In the genomic region with DNA sequence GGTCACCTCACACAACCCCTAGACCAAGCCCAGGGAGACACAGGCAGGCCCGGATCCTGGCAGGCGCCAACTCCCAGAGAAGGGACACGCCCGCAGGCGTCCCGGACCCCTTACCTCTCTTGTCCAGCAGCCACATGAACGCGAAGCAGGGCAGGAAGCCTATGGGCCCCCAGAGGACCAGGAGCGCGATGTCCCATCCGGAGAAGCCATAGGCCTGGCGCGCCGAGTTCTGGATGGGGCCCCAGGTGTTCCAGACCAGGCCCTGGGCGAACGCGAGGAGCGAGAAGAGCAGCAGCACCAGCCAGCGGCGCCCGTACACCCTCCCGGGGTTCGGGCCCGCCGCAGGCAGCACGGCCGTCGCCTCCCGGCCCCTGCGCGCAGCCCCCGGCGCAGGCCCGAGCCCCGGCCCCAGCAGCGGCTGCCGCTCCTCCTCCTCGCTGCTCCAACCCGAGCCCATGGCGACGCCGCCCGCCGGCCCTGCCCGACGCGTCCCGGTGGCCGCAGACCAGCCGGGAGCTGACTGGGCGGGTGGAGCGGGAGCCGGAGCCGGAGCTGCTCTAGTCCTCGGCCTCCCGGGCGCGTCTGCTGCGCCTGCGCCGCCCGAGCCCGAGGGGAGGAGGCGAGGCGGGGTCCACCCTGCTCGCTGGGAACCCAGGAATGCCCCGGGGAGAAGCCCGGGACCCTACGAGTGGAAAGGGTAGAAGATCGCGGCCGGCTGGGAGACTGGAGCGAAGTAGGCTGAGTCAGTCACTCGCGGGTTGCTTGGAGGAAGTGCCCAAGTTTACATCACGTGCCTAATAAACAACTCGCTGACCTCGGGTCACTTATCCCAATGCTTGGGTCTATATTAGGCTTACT, we compare ENCODE assay signal across 8 mouse cellular contexts. TPM values are rescaled to one million over a fixed set of nuclear protein-coding genes. Genes with fewer than 3 reads are reported as not detected.
DNase-seq lines count a peak whose midpoint lies in the region; ATAC-seq lines count a peak whose summit lies in the region.

A gene (minus strand): TSS at position 572 of the 858 bp plus-strand sequence.

- H3K9ac ChIP-seq in intestine, embryonic 14.5 days (ENCODE audit: low read length) = peak within 1 kb of the TSS; percentile 74

- peaks cover 11% of the 10 kb centered on the region for H3K4me1 ChIP-seq in intestine, embryonic 14.5 days (replicated peaks; ENCODE audit: control insufficient read depth, insufficient read depth, low read length)

- ATAC-seq in intestine, embryonic 14.5 days (replicated peaks; ENCODE audit: low FRiP score, low TSS enrichment, low read depth) = peak; percentile 76
- peak; percentile 33 for ATAC-seq in megakaryocyte progenitor cell, adult 5-6 weeks (replicated peaks; ENCODE audit: poor library complexity)

- H3K36me3 ChIP-seq in intestine, embryonic 14.5 days (ENCODE audit: control insufficient read depth, insufficient read depth, low read length) = no peaks in the 10 kb centered on the region

- intact Hi-C loops in left cerebral cortex, postnatal 10 days (cut with DNase I) = no loop called here

- peak; percentile 82 for DNase-seq in adipocyte (ENCODE audit: low spot score)
- DNase-seq in embryo, embryonic 11 days = peak; percentile 86
- DNase-seq in gastrocnemius, postnatal 25 days = peak; percentile 84
- DNase-seq in intestine, embryonic 14.5 days (ENCODE audit: low spot score) = peak; percentile 87
- peak; percentile 48 to 85 for DNase-seq in left cerebral cortex, postnatal 10 days (ENCODE audit: extremely low spot score in 1 of 2, low spot score in 2 of 2)
- DNase-seq in right cerebral cortex, postnatal 10 days (ENCODE audit: low spot score in 2 of 2) = peak; percentile 82 to 83
- DNase-seq in urinary bladder, postnatal 25 days (ENCODE audit: low spot score) = peak; percentile 69

- no peaks in the 10 kb centered on the region for H3K9me3 ChIP-seq in intestine, embryonic 14.5 days (ENCODE audit: control insufficient read depth, low read length)

- H3K27ac ChIP-seq in intestine, embryonic 14.5 days (ENCODE audit: low read depth) = peak within 1 kb of the TSS; percentile 64

- H3K27me3 ChIP-seq in intestine, embryonic 14.5 days (replicated peaks; ENCODE audit: control insufficient read depth, insufficient read depth, low read length) = no peaks in the 10 kb centered on the region

- peak within 1 kb of the TSS; percentile 63 for H3K4me2 ChIP-seq in intestine, embryonic 14.5 days (ENCODE audit: low read length)

- peak within 1 kb of the TSS; percentile 89 for H3K4me3 ChIP-seq in intestine, embryonic 14.5 days (ENCODE audit: low read depth, low read length)

- under 1% methylated on average over 59 of the region's 78 CpGs for WGBS in intestine, embryonic 14.5 days

RNA-seq across cellular contexts. Expression of the gene that starts here (rescaled TPM):
- total RNA-seq in gastrocnemius, postnatal 25 days (2021) = 10 to 100 TPM; 49.7 to 52.4 TPM
- 18.5 and 18.6 TPM in 2 replicates for polyA plus RNA-seq in intestine, embryonic 14.5 days (2014; fragmentation: Nextera tagmentation; extraction: Ambion mirVana)
- total RNA-seq in left cerebral cortex, postnatal 10 days (2021) = 10 to 100 TPM; 88.5 to 94.6 TPM
- 24.3 and 25.5 TPM in 2 replicates for total RNA-seq in megakaryocyte progenitor cell, adult 5-6 weeks (2015)
- 13.2 and 15.3 TPM in 2 replicates for total RNA-seq in megakaryocyte progenitor cell, adult 5-6 weeks (2017)

Comparison
In these comparisons a context has a peak if more than half of its experiments do, and no peak if none do; other contexts are left out.
1. Peak in every context shown above with its lines: DNase-seq, ATAC-seq, H3K4me3 ChIP-seq and H3K27ac ChIP-seq.